Mouse (Mus musculus) embryonic stem cell, embryonic (primary cell): Measurements from ENCODE around the gene Gm37240.

ENCODE experiments used
- CTCF ChIA-PET, 4 experiments: fragments of 300-600 bp in 2 of 4; fragments of 350-600 bp in 2 of 4; sonication (Branson Sonifier 250); formaldehyde crosslinking; loops; one replicate each; lab custom pipeline; 2022; ENCODE audit warnings: inconsistent platforms in 2 of 4; lab: Charles Lee
- POLR2A ChIA-PET, 4 experiments: fragments of 300-600 bp in 2 of 4; fragments of 350-600 bp in 2 of 4; sonication (Branson Sonifier 250); formaldehyde crosslinking; loops; one replicate each; lab custom pipeline; 2022; ENCODE audit warnings: antibody characterized with exemption in 4 of 4, inconsistent platforms in 1 of 4; lab: Charles Lee

Gene Gm37240

DNA sequence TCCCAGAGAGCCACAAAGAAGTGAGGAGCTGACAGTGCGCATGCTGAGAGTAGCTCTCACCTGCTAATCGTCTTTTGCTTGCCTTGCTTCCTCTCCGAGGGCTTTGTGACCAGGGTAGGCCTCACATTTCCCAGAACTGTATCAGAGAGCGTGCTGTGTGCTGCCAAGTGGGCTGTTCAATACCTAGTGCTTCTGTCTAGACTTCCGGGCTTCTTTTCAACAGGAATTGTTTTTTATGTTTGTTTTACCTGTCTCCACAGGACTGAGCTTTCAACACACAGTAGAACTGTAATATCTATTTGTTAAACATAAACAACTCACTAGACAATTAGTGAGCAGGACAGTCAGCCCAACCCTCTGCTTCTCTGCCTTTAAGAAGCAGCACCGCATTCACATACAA, 42.0 kb downstream of the Gm37240 start:
- ChIA-PET CTCF (no interaction called here), POLR2A (interaction anchor here in 1 of 4 experiments (0.6 to 1.6 kb wide), 4 partner anchors 12 to 976 kb away, joined by 3 to 5 read pairs (median 4); no protein-coding TSS in a partner anchor)

GRCm38 (mm10) chr3:85842881-85843218, 44.5 kb downstream of the Gm37240 start:
- POLR2A ChIA-PET: interaction anchor here in 1 of 4 experiments (0.9 kb wide), 1 partner anchor 10 kb away, joined by 3 read pairs; no protein-coding TSS in a partner anchor
- CTCF ChIA-PET: no interaction called here

- ChIA-PET POLR2A (interaction anchor here in 2 of 4 experiments (0.9 kb wide), 2 partner anchors 10 to 167 kb away, joined by 3 to 4 read pairs; no protein-coding TSS in a partner anchor), CTCF (no interaction called here)
Observed at GRCm38 (mm10) chr3:85842177-85842880, 45.0 kb downstream of the Gm37240 start.

DNA sequence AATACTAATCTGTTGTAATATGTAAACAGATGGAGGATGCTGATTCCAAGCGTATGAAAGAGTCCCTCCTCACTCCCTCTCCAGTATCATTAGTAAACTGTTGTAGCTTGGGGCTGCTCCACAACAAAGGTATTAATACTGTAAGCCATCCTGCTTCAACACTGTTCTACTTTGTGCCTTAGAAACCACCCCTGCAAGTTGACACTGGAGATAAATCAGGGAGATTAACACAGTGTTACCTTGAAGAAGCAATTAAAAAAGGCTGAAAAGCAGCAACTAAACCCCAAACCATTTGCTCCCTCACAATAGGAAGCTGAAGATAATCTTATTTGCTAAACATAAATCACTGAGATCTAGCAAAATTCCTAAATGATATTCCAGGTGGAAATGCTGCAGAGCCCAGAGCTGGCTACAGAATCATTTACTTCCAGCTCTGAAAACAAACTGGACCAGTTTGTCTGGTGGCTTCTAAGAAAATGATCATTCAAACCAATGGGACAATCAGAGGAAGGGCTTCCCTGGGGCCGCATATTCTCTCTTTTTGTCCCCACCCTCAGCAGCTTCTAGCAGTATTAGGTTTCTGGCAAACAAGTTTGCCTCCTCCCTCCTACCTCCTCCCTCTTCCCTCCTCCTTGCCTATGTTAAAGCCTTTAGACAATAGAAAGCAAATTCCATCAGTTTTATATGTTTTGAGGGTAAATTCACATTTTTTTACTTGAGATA, 45.7 kb downstream of the Gm37240 start:
- POLR2A ChIA-PET: interaction anchor here in 2 of 4 experiments (0.9 kb wide), 2 partner anchors 9 to 166 kb away, joined by 3 to 4 read pairs; no protein-coding TSS in a partner anchor
- CTCF ChIA-PET: no interaction called here

DNA sequence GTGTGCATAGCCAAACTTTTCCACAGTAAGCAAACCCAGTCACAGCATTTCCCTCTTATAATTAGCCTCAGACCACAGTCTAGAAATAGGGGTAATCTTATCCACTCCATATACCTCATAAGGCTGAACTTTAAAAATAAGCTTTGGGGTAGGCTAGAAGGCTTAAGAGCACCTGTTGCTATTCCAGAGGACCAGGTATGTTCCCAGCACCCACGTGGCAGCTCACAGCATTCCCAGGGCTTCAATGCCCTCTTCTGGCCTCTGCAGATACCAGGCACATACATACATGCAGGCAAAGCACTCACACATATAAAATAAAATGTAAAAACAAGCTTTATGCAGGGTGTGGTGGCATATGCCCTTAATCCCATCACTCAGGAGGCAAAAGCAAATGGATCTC, 53.7 kb downstream of the Gm37240 start:
- CTCF ChIA-PET: no interaction called here
- POLR2A ChIA-PET: interaction anchor here in 2 of 4 experiments (0.6 to 1.9 kb wide), 5 partner anchors 10 to 390 kb away, joined by 3 to 6 read pairs (median 4); partner anchors contain the start of genes Gatb (in 1 of the 2), Glt28d2 (in 1 of the 2) and Gm37240 (in 1 of the 2)

DNA sequence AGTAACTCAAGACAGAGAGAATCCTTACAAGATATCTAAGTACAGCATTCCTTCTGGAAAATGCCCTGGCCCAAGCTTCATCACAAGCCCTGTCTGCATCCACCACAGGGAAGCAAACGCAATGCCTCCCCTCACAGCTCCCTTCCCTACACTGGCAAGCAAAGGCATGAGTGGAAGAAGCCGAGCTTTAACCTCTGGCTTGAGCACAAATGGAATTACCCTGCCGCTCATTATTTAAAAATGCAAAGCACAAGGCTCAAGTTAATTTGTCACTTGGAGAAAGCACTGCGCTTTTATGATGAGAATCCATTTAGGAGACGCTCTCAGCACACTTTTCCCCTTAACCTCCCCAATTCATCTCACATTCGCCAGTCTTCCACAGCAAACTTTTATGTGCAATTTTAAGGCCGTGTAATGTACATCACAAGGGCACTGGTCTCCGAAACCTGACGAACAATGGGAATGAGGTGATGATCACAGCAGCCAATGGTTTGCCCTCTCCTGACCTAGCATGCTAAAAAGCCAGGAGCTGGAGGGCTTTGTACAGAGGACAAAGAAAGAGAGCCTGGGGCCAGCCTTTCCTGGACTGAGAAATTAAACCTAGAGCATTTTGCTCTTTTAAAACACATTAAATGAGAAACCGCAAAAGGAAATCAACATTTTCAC, 54.7 kb downstream of the Gm37240 start:
- POLR2A ChIA-PET: interaction anchor here (0.5 to 1.9 kb wide), 7 partner anchors 9 to 1669 kb away, joined by 3 to 4 read pairs (median 3); partner anchors contain the start of genes Gatb (in 1 of the 4), Glt28d2 (in 1 of the 4) and Gm37240 (in 1 of the 4)
- CTCF ChIA-PET: interaction anchor here in 1 of 4 experiments (0.6 kb wide), 1 partner anchor 285 kb away, joined by 3 read pairs; no protein-coding TSS in a partner anchor

DNA sequence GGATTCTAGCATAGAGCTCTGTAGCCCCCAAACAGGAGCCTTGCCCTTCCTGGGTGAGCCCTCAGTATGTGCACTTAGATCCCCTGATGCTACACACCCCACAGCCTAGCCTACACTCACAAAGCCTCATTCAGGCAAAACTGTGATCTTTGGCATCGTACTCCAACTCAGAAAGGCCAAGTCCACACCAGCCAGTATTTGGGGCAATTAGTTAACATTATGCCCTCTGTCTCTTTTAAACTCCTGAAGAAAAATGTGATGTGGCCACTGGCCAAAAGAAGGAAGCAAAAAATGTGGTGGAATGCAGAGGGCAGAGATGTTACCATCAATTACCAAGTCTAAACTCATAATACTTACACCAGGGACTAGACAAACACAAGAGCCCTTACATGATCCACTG, 55.5 kb downstream of the Gm37240 start:
- POLR2A ChIA-PET: interaction anchor here in 3 of 4 experiments (0.5 to 1.3 kb wide), 3 partner anchors 11 to 1668 kb away, joined by 3 read pairs; no protein-coding TSS in a partner anchor
- CTCF ChIA-PET: interaction anchor here in 1 of 4 experiments (0.6 kb wide), 1 partner anchor 286 kb away, joined by 3 read pairs; no protein-coding TSS in a partner anchor

DNA sequence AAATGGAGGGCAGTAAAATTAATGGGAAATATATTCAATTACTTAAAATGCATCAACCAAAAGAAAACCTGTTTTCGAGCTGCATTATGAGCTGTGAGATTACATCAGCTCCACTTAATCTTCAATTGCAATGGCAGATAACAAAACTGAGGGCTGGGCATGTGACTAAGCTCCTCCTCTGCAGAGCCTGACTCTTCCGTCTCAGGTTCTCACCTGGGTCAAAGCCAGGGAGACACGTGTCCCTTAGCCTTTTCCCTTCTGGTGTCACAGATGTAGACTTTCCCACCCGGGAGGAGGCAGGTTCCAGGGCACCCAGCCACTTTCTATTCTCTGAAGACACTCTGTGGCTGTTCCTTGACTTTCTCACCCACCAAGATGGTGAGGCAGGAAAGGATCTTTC, 58.3 kb downstream of the Gm37240 start:
- POLR2A ChIA-PET: no interaction called here

DNA sequence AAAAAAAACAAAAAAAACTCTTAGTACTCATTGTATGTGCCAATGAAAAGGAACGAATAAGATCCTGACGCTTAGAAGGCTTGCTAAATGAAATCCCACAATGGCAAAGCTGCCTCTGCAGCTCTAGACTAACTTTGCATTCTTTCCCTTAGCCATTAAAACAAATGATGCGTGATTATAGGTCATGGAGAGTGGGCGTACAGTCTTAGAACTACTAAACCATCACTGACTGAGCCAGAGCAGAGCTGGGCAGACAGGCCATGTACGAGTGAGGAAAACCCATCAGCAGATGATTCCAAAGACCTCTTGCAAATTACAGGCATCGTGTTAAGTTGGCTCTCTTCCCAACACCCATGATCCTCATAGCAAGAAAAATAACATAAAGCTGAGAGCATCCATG, 59.5 kb downstream of the Gm37240 start:
- ChIA-PET CTCF (interaction anchor here in 1 of 4 experiments (0.6 kb wide), 1 partner anchor 97 kb away, joined by 3 read pairs; no protein-coding TSS in a partner anchor), POLR2A (interaction anchor here in 1 of 4 experiments (0.6 kb wide), 1 partner anchor 55 kb away, joined by 3 read pairs; no protein-coding TSS in a partner anchor)

More for the DNA sequence above, 58.3 kb downstream of the Gm37240 start:
- CTCF ChIA-PET: interaction anchor here in 1 of 4 experiments (0.7 kb wide), 1 partner anchor 506 kb away, joined by 3 read pairs; no protein-coding TSS in a partner anchor

DNA sequence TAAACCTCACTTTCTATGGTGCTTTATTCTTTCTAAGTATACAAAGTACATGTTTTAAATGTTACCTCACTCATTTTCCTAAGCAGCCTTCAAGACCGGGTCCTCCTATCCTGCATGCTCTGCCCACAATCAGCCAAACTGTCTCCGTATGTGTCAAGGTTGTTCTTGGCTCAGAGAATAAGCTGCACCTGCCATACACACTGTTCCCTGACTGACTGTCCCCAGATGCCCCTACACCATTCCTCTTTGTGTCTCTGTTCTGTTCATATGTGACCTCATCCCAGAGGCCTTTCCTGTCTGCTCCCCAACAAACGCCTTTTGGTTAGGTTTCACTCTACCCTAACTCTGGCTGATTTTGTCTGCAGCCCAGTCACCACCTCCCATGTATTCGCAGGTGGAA, 60.0 kb downstream of the Gm37240 start:
- POLR2A ChIA-PET: no interaction called here

GRCm38 (mm10) chr3:85820839-85821548, 66.3 kb downstream of the Gm37240 start:
- CTCF ChIA-PET: no interaction called here
- POLR2A ChIA-PET: no interaction called here

More for the DNA sequence above, 60.0 kb downstream of the Gm37240 start:
- CTCF ChIA-PET: interaction anchor here in 1 of 4 experiments (0.6 kb wide), 1 partner anchor 97 kb away, joined by 3 read pairs; no protein-coding TSS in a partner anchor

GRCm38 (mm10) chr3:85819319-85819718, 68.0 kb downstream of the Gm37240 start:
- ChIA-PET POLR2A (no interaction called here), CTCF (interaction anchor here in 1 of 4 experiments (0.6 kb wide), 1 partner anchor 47 kb away, joined by 3 read pairs; no protein-coding TSS in a partner anchor)

GRCm38 (mm10) chr3:85817191-85817590, 70.1 kb downstream of the Gm37240 start, which contains the start of gene Fam160a1:
TSS of gene Fam160a1 (minus strand) at chr3:85817291.
- POLR2A ChIA-PET: no interaction called here
- CTCF ChIA-PET: no interaction called here

DNA sequence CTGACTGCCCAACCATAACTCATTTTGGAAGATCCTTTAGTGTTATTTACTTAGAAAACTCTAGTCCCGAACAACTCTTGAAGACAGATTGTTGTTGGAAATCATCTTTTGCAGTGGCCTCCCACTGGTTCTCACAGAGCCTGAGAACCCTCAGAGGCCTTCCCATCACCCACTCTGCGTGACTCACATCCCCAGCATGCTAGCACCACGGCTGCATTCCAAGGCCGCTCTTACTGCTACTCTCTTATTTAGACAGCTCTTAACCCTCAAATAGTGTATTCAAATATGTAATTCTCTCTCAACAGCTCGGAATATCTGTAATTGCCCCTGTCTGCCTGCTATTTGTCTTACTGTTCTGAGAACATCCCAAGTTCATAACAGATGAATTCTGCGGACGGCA, 73.1 kb downstream of the Gm37240 start:
- POLR2A ChIA-PET: no interaction called here
- CTCF ChIA-PET: no interaction called here

- ChIA-PET POLR2A (interaction anchor here in 3 of 4 experiments (0.7 to 1.4 kb wide), 3 partner anchors 74 to 200 kb away, joined by 3 to 4 read pairs (median 4); partner anchors contain the start of genes Glt28d2 (in 2 of the 3) and Gm37240 (in 2 of the 3)), CTCF (interaction anchor here in 1 of 4 experiments (0.7 kb wide), 1 partner anchor 332 kb away, joined by 7 read pairs; no protein-coding TSS in a partner anchor)
Observed at GRCm38 (mm10) chr3:85813101-85814014, 74.0 kb downstream of the Gm37240 start.

- POLR2A ChIA-PET: interaction anchor here in 2 of 4 experiments (0.6 to 1.6 kb wide), 3 partner anchors 76 to 515 kb away, joined by 3 to 4 read pairs (median 3); partner anchors contain the start of genes Gatb (in 1 of the 2), Glt28d2 (in 1 of the 2) and Gm37240 (in 1 of the 2)
- CTCF ChIA-PET: no interaction called here
Observed at GRCm38 (mm10) chr3:85812010-85812409, 75.3 kb downstream of the Gm37240 start.
